Mouse (Mus musculus): ENCODE results near the gene Cdkn1a. TPM values are rescaled to one million over a fixed set of nuclear protein-coding genes. Genes with fewer than 3 reads are reported as not detected.
"Not testable (repeated sequence)": the region's sequence is repeated elsewhere in the genome, so short reads cannot be mapped to it uniquely, and the experiment has no call there.

Gene Cdkn1a
- polyA plus RNA-seq, 1 experiment, result 28.9 TPM

DNA sequence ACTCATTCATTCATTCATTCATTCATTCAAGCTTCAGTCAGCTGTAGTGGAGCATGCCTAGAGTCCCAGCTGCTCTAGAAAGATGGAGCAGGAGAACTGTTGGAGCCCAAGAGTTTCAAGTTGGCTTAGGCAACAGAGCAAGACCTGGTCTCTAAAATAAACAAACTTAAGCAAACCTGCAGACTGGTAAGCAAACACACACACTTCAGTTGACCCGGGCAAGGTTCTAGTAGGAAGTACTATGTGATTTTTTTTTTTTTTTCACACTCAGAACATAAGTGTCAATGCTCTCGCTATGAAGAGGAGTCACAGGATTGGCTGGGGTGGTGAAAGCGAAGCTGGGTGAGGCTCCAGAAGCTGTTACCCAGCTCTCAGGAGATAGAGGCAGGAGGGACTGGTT lies 31.2 kb upstream of the Cdkn1a start:
- TF ChIP-seq POLR2A (IDR thresholded peaks at IDR 0.05; ENCODE audit: borderline replicate concordance, extremely low read depth, insufficient read depth, insufficient read length, poor library complexity, severe bottlenecking) (no peak), CTCF (IDR thresholded peaks at IDR 0.05; ENCODE audit: borderline replicate concordance, extremely low read depth, insufficient read depth, insufficient read length) (no peak)
- DNase-seq (ENCODE audit: low read depth), result no peak

DNA sequence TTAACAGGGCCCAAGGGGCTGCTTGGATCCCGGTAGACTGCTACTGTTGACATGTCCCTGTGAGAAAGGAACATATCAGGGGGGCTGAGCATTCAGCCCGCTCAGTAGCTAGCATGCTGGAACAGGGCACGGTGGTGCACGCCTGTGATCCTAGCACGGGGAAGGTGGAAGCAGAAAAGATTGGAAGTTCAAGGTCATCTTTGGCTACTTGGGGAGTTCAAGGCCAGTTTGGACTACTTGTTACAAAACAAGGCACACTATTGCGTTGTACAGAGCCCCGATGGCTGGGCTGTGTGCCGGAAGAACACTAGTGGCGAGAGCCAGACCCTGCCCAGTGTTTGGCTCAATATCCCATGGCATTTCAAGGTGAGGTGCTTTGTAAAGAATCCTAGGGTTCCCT lies 29.8 kb upstream of the Cdkn1a start:
- no peak for DNase-seq (ENCODE audit: low read depth)
- no peak for TF ChIP-seq CTCF (IDR thresholded peaks at IDR 0.05; ENCODE audit: borderline replicate concordance, extremely low read depth, insufficient read depth, insufficient read length)
- TF ChIP-seq POLR2A (IDR thresholded peaks at IDR 0.05; ENCODE audit: borderline replicate concordance, extremely low read depth, insufficient read depth, insufficient read length, poor library complexity, severe bottlenecking), result no peak

GRCm38 (mm10) chr17:29062119-29063035 lies 28.4 kb upstream of the Cdkn1a start:
- no peak for DNase-seq (ENCODE audit: low read depth)
- TF ChIP-seq CTCF (IDR thresholded peaks at IDR 0.05; ENCODE audit: borderline replicate concordance, extremely low read depth, insufficient read depth, insufficient read length) (no peak), POLR2A (IDR thresholded peaks at IDR 0.05; ENCODE audit: borderline replicate concordance, extremely low read depth, insufficient read depth, insufficient read length, poor library complexity, severe bottlenecking) (no peak)

- DNase-seq (ENCODE audit: low read depth), result no peak
- TF ChIP-seq CTCF (IDR thresholded peaks at IDR 0.05; ENCODE audit: borderline replicate concordance, extremely low read depth, insufficient read depth, insufficient read length) (no peak), POLR2A (IDR thresholded peaks at IDR 0.05; ENCODE audit: borderline replicate concordance, extremely low read depth, insufficient read depth, insufficient read length, poor library complexity, severe bottlenecking) (no peak)
Measured at GRCm38 (mm10) chr17:29063121-29063987, 27.4 kb upstream of the Cdkn1a start.

GRCm38 (mm10) chr17:29063988-29064285 lies 26.8 kb upstream of the Cdkn1a start:
- TF ChIP-seq CTCF (IDR thresholded peaks at IDR 0.05; ENCODE audit: borderline replicate concordance, extremely low read depth, insufficient read depth, insufficient read length) (no peak), POLR2A (IDR thresholded peaks at IDR 0.05; ENCODE audit: borderline replicate concordance, extremely low read depth, insufficient read depth, insufficient read length, poor library complexity, severe bottlenecking) (no peak)
- DNase-seq (ENCODE audit: low read depth), result no peak

GRCm38 (mm10) chr17:29065245-29065940 lies 25.4 kb upstream of the Cdkn1a start:
- no peak for DNase-seq (ENCODE audit: low read depth)
- no peak for TF ChIP-seq POLR2A (IDR thresholded peaks at IDR 0.05; ENCODE audit: borderline replicate concordance, extremely low read depth, insufficient read depth, insufficient read length, poor library complexity, severe bottlenecking)
- TF ChIP-seq CTCF (IDR thresholded peaks at IDR 0.05; ENCODE audit: borderline replicate concordance, extremely low read depth, insufficient read depth, insufficient read length), result no peak

- no peak for TF ChIP-seq CTCF (IDR thresholded peaks at IDR 0.05; ENCODE audit: borderline replicate concordance, extremely low read depth, insufficient read depth, insufficient read length)
- TF ChIP-seq POLR2A (IDR thresholded peaks at IDR 0.05; ENCODE audit: borderline replicate concordance, extremely low read depth, insufficient read depth, insufficient read length, poor library complexity, severe bottlenecking), result no peak
- no peak for DNase-seq (ENCODE audit: low read depth)
Measured at GRCm38 (mm10) chr17:29065971-29066370, 24.8 kb upstream of the Cdkn1a start.

DNA sequence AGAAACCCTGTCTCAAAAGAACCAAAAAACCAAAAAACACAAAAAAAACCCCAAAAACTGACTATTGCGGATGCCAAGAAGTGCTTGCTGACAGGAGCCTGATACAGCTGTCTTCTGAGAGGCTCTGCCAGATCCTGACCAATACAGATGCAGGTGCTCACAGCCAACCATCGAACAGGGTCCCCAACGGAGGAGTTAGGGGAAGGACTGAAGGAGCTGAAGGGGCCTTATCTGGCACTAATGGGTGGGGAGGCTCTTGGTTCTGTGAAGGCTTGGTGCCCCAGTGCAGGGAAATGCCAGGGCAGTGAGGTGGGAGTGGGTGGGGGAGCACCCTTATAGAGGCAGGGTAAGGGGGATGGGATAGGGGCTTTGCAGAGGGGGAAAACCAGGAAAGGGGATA lies 23.4 kb upstream of the Cdkn1a start:
- not testable (repeated sequence) for DNase-seq (ENCODE audit: low read depth)

- no peak for DNase-seq (ENCODE audit: low read depth)
- TF ChIP-seq POLR2A (IDR thresholded peaks at IDR 0.05; ENCODE audit: borderline replicate concordance, extremely low read depth, insufficient read depth, insufficient read length, poor library complexity, severe bottlenecking) (no peak), CTCF (IDR thresholded peaks at IDR 0.05; ENCODE audit: borderline replicate concordance, extremely low read depth, insufficient read depth, insufficient read length) (no peak)
Measured at GRCm38 (mm10) chr17:29067847-29068246, 22.9 kb upstream of the Cdkn1a start.

DNA sequence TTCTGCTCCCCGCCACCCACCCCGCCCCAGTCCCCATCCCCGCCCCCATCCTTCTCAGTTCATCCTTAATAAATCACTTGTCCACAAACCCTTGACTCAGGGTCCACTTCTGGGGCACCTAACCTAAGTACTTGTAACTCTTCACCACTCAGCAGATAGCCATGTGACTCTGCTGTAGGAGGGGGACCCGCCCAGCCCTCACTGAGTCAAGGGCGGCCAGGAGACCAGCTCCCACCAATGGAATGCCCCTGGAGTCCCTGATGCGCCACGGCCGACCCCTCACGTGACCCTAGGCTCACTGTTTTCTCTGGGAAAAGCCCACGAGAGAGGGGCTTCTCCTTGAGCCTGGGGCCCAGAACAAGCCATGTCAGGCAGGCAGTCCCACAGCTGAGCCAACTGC lies 21.7 kb upstream of the Cdkn1a start:
- no peak for DNase-seq (ENCODE audit: low read depth)
- TF ChIP-seq POLR2A (IDR thresholded peaks at IDR 0.05; ENCODE audit: borderline replicate concordance, extremely low read depth, insufficient read depth, insufficient read length, poor library complexity, severe bottlenecking), result no peak

DNA sequence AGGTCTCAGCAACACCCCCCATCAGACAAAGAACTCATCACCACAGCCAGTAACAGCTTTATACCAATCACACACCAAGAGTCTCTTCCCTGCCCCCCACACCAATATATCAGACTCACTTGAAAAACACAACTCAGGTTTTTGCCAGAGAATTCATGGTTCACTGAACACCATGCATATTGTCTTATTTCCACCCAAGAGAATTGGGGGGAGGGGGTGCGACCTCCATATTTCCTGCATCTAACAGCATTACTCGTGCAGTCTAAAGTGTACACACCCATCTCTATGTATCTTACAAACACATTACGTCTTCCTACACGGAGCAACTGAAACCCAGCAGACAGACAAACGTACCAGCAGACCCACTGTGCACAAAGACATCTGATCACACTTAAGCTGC lies 19.0 kb upstream of the Cdkn1a start:
- no peak for DNase-seq (ENCODE audit: low read depth)
- TF ChIP-seq POLR2A (IDR thresholded peaks at IDR 0.05; ENCODE audit: borderline replicate concordance, extremely low read depth, insufficient read depth, insufficient read length, poor library complexity, severe bottlenecking), result no peak

Measured in brain, embryonic 14.5 days (tissue).